Mouse (Mus musculus) layer of hippocampus, adult 2 months (tissue): ENCODE data around the gene Cbfb. TPM values are rescaled to one million over a fixed set of nuclear protein-coding genes. Genes with fewer than 3 reads are reported as not detected.

Experiments used
- DNase-seq, 2 experiments: peaks; one replicate each; pipeline ENCODE4 v3.0.0; 2022; ENCODE audit warnings: low spot score in 2 of 2
- H3K27ac ChIP-seq: fragments of 200-600 bp; 2 replicates; pipeline ENCODE4 v1.8.1; 2022
- H3K4me3 ChIP-seq: fragments of 200-600 bp; 2 replicates; pipeline ENCODE4 v1.8.1; 2022; ENCODE audit warnings: mild to moderate bottlenecking
- CTCF ChIP-seq: fragments of 200-600 bp; conservative IDR thresholded peaks from 2 replicates; pipeline ENCODE4 v1.8.1; 2022; ENCODE audit warnings: antibody characterized with exemption, mild to moderate bottlenecking, moderate library complexity
- total RNA-seq, 2 experiments: library from RNA; stranded (reverse); gene quantifications; 2 replicates each; pipeline ENCODE4 v1.2.3; 2021

Cbfb gene
- total RNA-seq, 2 experiments from 2014 or later, result 20.0 to 20.4 TPM

GRCm38 (mm10) chr8:105235206-105235605, 64.7 kb downstream of the Cbfb start:
- DNase-seq, result no peak
- Histone ChIP-seq H3K4me3 (no peak overlapping the region), H3K27ac (no peak overlapping the region)
- no peak for TF ChIP-seq CTCF

GRCm38 (mm10) chr8:105237442-105238142, 67.1 kb downstream of the Cbfb start:
- no peak for DNase-seq
- no peak for TF ChIP-seq CTCF
- Histone ChIP-seq H3K27ac (no peak overlapping the region), H3K4me3 (no peak overlapping the region)

- no peak overlapping the region for H3K4me3 ChIP-seq
- DNase-seq, result no peak
- H3K27ac ChIP-seq, result no peak overlapping the region
- TF ChIP-seq CTCF, result no peak
These were observed 70.5 kb downstream of the Cbfb start for GRCm38 (mm10) chr8:105241016-105241415.

GRCm38 (mm10) chr8:105251954-105252353, 81.5 kb downstream of the Cbfb start:
- Histone ChIP-seq H3K4me3 (no peak overlapping the region), H3K27ac (no peak overlapping the region)
- no peak for TF ChIP-seq CTCF
- DNase-seq, result no peak

GRCm38 (mm10) chr8:105252680-105253537, 82.4 kb downstream of the Cbfb start:
- Histone ChIP-seq H3K27ac (no peak overlapping the region), H3K4me3 (no peak overlapping the region)
- DNase-seq, result no peak
- no peak for TF ChIP-seq CTCF

GRCm38 (mm10) chr8:105253766-105254151, 83.3 kb downstream of the Cbfb start:
- DNase-seq, result no peak
- Histone ChIP-seq H3K4me3 (peak overlapping the region; percentile 86), H3K27ac (peak overlapping the region; percentile 83; the same call in 1 of the 2 replicates)
- no peak for TF ChIP-seq CTCF

- DNase-seq, result peak; percentile 89 to 92
These were observed 83.9 kb downstream of the Cbfb start for GRCm38 (mm10) chr8:105254152-105254965.

GRCm38 (mm10) chr8:105254966-105255350, 84.5 kb downstream of the Cbfb start, which contains the start of gene B3gnt9:
Gene B3gnt9 (minus strand): TSS chr8:105255153.
- Histone ChIP-seq H3K27ac (peak within 1 kb of the TSS; percentile 83), H3K4me3 (peak within 1 kb of the TSS; percentile 86)
- DNase-seq, result peak in 1 of 2 experiments; percentile 34
- TF ChIP-seq CTCF, result no peak

More at GRCm38 (mm10) chr8:105254152-105254965, 83.9 kb downstream of the Cbfb start:
- Histone ChIP-seq H3K27ac (peak overlapping the region; percentile 83), H3K4me3 (peak overlapping the region; percentile 86)
- TF ChIP-seq CTCF, result peak; percentile 93

- no peak for DNase-seq
- TF ChIP-seq CTCF, result no peak
- no peak overlapping the region for H3K27ac ChIP-seq
- no peak overlapping the region for H3K4me3 ChIP-seq
These were observed 87.0 kb downstream of the Cbfb start for GRCm38 (mm10) chr8:105257318-105258114.

GRCm38 (mm10) chr8:105258911-105259720, 88.6 kb downstream of the Cbfb start:
- Histone ChIP-seq H3K27ac (no peak overlapping the region), H3K4me3 (peak overlapping the region; percentile 47)
- no peak for DNase-seq
- peak; percentile 28 for TF ChIP-seq CTCF

- DNase-seq, result peak; percentile 41 to 75
- Histone ChIP-seq H3K27ac (no peak overlapping the region), H3K4me3 (peak overlapping the region; percentile 47)
- peak; percentile 98 for TF ChIP-seq CTCF
These were observed 89.3 kb downstream of the Cbfb start for GRCm38 (mm10) chr8:105259721-105260320.
